Mouse (Mus musculus) G1E (cell line): ENCODE measurements around the gene Cap2.

ENCODE experiments used
- CTCF ChIP-seq: IDR thresholded peaks from 2 replicates; pipeline ENCODE4 v1.5.1; 2012; ENCODE audit warnings: low read depth, low read length, inconsistent platforms, mixed read lengths
- GATA1 ChIP-seq: IDR thresholded peaks from 2 replicates; pipeline ENCODE4 v1.6.1; 2012; ENCODE audit warnings: borderline replicate concordance, low read length, inconsistent platforms, mixed read lengths
- GATA2 ChIP-seq: IDR thresholded peaks from 2 replicates; pipeline ENCODE4 v1.6.1; 2012; ENCODE audit warnings: low read depth, low read length, inconsistent platforms, borderline replicate concordance
- POLR2AphosphoS5 ChIP-seq: IDR thresholded peaks from 2 replicates; pipeline ENCODE4 v1.6.1; 2012; ENCODE audit warnings: low read depth, low read length, inconsistent platforms; ENCODE audit not compliant: insufficient replicate concordance
- TAL1 ChIP-seq: conservative IDR thresholded peaks from 2 replicates; pipeline ENCODE4 v1.6.1; 2012; ENCODE audit warnings: low read depth, low read length, inconsistent platforms, mixed read lengths

DNA sequence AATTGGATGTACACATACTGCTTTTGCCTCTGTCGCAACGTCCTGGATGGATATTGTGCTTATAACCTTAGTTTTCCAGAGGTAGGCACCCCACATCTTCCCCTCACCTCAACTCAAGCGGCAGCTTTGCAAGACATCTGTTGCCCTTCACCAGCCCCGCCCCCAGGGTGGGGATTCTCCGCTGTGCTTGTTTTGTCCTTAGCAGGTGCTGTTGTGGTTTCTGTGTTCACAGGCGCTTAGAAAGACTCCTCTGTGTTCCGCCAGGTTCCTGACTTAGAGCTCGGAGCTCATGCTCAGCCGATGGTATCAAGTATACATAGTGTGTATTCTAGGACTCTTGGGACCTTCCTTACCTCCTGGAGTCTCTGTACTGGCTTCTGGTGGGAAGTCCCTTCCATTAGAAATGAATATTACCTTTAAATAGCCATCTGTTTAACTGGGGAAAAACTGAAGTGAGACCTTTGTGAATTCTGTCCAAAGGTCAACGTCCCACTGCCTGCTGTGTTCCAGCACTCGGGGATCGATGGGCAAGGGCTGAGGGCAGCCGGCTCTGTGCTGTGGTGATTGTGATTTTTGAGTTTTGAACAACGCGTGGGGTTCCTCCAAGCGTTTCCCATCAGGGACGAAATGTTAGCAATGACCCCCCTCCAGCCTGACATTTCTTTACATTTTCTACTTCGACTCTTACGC is 115.2 kb downstream of the Cap2 start:
- TF ChIP-seq CTCF (no peak), POLR2AphosphoS5 (no peak), GATA1 (no peak), TAL1 (no peak), GATA2 (no peak)
